Mouse (Mus musculus): ENCODE data around the gene Gas7. TPM values are rescaled to one million over a fixed set of nuclear protein-coding genes. Genes with fewer than 3 reads are reported as not detected.

Gas7 gene
- total and polyA plus RNA-seq, 3 experiments = 0.44 TPM; not detected in 2

DNA sequence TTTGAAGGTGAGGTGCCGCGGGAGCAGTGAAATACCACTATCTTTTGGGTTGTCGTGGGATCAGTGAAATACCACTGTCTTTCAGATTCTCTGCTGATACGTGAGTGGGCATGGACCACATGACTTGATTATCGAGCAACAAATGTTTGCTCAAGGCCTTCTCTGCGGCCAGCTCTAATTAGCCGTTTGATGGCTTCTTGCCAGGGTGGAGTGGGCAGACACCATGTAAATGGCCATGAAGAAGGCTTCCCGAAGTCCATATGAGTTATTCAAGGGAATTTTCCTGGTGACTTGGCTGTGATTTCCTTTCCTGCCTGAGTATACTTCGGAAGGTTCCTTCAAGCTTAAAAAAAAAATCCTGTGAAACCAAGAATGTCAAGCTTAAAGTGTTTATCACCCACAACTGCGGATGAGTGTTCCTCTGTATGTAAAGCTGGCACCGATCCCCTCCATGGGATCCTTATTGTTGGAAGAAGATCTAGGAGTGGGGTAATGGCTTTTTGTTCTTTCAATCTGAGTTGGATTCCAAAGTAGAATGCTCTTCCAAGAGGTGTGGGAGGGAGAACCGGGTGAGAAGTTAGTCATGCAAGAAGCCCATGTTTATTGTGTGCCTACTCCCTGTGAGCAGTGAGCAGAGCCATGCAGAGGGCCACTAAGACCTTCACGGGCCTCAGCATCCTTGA lies 161.5 kb downstream of the Gas7 start:
- Histone ChIP-seq H3K9me3 (replicated peaks) (peaks cover 59% of the 10 kb centered on the region), H3K4me1 (ENCODE audit: insufficient read depth, low read depth, low read length) (no peaks in the 10 kb centered on the region), H3K27me3 (ENCODE audit: insufficient read depth, low read length) (no peaks in the 10 kb centered on the region), H3K4me3 (ENCODE audit: low read depth, low read length) (no peak overlapping the region), H3K36me3 (replicated peaks) (no peaks in the 10 kb centered on the region)
- DNase-seq (ENCODE audit: low spot score) = no peak
- TF ChIP-seq POLR2AphosphoS5 (IDR thresholded peaks at IDR 0.05; ENCODE audit: insufficient replicate concordance, low read depth, low read length) = no peak
- TF ChIP-seq GATA2 (IDR thresholded peaks at IDR 0.05; ENCODE audit: borderline replicate concordance, low read depth, low read length) = no peak
- TF ChIP-seq TAL1 (conservative IDR thresholded peaks at IDR 0.05; ENCODE audit: low read depth, low read length) = no peak
- TF ChIP-seq GATA1 (IDR thresholded peaks at IDR 0.05; ENCODE audit: borderline replicate concordance, low read length) = no peak
- TF ChIP-seq CTCF (IDR thresholded peaks at IDR 0.05; ENCODE audit: low read depth, low read length) = no peak
- ATAC-seq (ENCODE audit: extremely low read depth, insufficient number of reproducible peaks, low FRiP score, poor library complexity, severe bottlenecking) = no peak

DNA sequence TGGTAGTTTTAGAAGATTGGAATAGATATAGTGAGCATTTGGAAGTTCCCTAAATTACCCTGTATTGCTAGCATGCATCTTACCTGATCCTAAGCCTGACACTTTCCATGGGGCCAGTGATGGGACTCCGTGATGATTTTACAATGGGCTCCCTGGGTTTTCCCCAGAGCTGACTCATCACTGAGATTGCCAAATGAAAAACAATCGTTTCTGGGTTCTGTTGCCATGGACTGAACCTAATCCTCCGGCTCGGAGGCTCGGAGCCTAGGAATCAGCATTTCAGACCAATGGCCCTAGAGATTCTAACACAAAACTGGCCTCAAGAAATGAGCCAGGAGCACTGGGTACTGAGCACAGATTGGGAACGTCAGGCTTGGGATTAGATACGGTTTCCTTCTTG lies 167.1 kb downstream of the Gas7 start:
- TF ChIP-seq GATA2 (IDR thresholded peaks at IDR 0.05; ENCODE audit: borderline replicate concordance, low read depth, low read length) (no peak), TAL1 (conservative IDR thresholded peaks at IDR 0.05; ENCODE audit: low read depth, low read length) (no peak)
- Histone ChIP-seq H3K36me3 (replicated peaks) (no peaks in the 10 kb centered on the region), H3K4me1 (ENCODE audit: insufficient read depth, low read depth, low read length) (no peaks in the 10 kb centered on the region), H3K4me3 (ENCODE audit: low read depth, low read length) (no peak overlapping the region), H3K27me3 (ENCODE audit: insufficient read depth, low read length) (no peaks in the 10 kb centered on the region), H3K9me3 (replicated peaks) (peaks cover 78% of the 10 kb centered on the region)
- ATAC-seq (ENCODE audit: extremely low read depth, insufficient number of reproducible peaks, low FRiP score, poor library complexity, severe bottlenecking) (no peak), DNase-seq (ENCODE audit: low spot score) (no peak)

DNA sequence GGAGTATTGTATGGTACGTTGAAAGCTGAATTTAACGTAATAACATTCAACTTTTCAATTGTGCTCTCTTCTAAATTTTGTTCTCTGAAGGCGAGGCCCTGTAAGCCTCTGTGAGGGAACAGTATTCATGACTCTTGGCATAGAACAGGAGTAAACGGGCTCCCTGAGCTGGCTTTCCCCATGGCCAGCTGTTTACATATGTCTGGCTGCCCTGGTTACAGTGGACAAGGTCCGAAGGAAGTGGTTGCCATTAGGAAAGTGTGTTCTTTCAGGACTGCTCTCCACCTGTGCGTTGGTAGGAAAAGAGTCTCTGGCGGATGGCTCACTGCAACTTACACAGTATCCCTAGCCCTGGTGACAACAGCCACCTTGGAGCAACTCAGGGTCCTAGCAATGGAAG lies 171.9 kb downstream of the Gas7 start:
- TF ChIP-seq POLR2AphosphoS5 (IDR thresholded peaks at IDR 0.05; ENCODE audit: insufficient replicate concordance, low read depth, low read length) (no peak), GATA2 (IDR thresholded peaks at IDR 0.05; ENCODE audit: borderline replicate concordance, low read depth, low read length) (no peak), CTCF (IDR thresholded peaks at IDR 0.05; ENCODE audit: low read depth, low read length) (no peak), TAL1 (conservative IDR thresholded peaks at IDR 0.05; ENCODE audit: low read depth, low read length) (no peak), GATA1 (IDR thresholded peaks at IDR 0.05; ENCODE audit: borderline replicate concordance, low read length) (no peak)
- ATAC-seq (ENCODE audit: extremely low read depth, insufficient number of reproducible peaks, low FRiP score, poor library complexity, severe bottlenecking) = no peak
- DNase-seq (ENCODE audit: low spot score) = no peak
- Histone ChIP-seq H3K4me1 (ENCODE audit: insufficient read depth, low read depth, low read length) (no peaks in the 10 kb centered on the region), H3K27me3 (ENCODE audit: insufficient read depth, low read length) (no peaks in the 10 kb centered on the region), H3K9me3 (replicated peaks) (peaks cover 86% of the 10 kb centered on the region), H3K36me3 (replicated peaks) (no peaks in the 10 kb centered on the region), H3K4me3 (ENCODE audit: low read depth, low read length) (no peak overlapping the region)

DNA sequence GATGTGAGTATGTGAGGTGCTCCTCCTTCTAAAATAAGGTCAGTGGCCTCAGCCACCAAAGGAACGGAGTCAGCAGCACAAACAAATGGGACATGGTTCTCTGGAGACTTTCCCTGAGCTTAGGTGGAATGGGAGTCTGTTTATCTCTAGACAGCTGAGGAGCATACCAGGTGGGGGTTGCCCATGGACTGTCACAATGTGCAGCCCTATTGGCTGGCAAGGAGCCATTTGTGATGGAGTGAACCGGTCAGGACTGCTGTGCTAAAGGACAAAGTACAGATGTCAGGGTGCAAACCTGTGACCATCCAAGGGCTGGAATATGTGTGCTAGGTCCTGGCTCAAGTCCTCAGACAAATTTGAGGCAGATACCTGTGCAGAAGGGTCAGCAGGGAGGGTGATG lies 173.3 kb downstream of the Gas7 start:
- Histone ChIP-seq H3K4me3 (ENCODE audit: low read depth, low read length) (no peak overlapping the region), H3K36me3 (replicated peaks) (no peaks in the 10 kb centered on the region), H3K9me3 (replicated peaks) (peaks cover 84% of the 10 kb centered on the region), H3K4me1 (ENCODE audit: insufficient read depth, low read depth, low read length) (no peaks in the 10 kb centered on the region), H3K27me3 (ENCODE audit: insufficient read depth, low read length) (no peaks in the 10 kb centered on the region)
- TF ChIP-seq GATA2 (IDR thresholded peaks at IDR 0.05; ENCODE audit: borderline replicate concordance, low read depth, low read length) (no peak), TAL1 (conservative IDR thresholded peaks at IDR 0.05; ENCODE audit: low read depth, low read length) (no peak), GATA1 (IDR thresholded peaks at IDR 0.05; ENCODE audit: borderline replicate concordance, low read length) (no peak), POLR2AphosphoS5 (IDR thresholded peaks at IDR 0.05; ENCODE audit: insufficient replicate concordance, low read depth, low read length) (no peak), CTCF (IDR thresholded peaks at IDR 0.05; ENCODE audit: low read depth, low read length) (no peak)
- ATAC-seq (ENCODE audit: extremely low read depth, insufficient number of reproducible peaks, low FRiP score, poor library complexity, severe bottlenecking) (no peak), DNase-seq (ENCODE audit: low spot score) (no peak)

DNA sequence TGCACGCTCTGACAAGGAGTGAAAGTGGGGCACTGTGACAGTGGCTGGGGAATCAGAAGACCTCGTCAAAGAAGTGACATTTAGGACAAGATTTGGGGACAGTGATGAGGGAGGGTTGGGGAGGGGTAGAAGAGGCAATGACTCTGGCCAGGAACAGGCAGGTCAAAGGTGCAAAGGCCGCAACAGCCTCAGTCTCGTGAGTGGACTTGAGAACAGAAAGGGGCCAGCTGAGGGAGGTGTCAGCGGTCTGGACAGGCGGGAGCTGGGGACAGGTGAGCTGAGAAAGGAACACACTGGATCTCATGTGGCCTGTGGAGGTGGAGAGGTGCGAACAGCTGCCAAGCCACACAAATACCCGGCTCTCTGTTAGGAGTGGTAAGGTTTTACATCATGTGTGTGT lies 177.7 kb downstream of the Gas7 start:
- DNase-seq (ENCODE audit: low spot score) (no peak), ATAC-seq (ENCODE audit: extremely low read depth, insufficient number of reproducible peaks, low FRiP score, poor library complexity, severe bottlenecking) (no peak)
- Histone ChIP-seq H3K27me3 (ENCODE audit: insufficient read depth, low read length) (no peaks in the 10 kb centered on the region), H3K9me3 (replicated peaks) (peaks cover 78% of the 10 kb centered on the region), H3K36me3 (replicated peaks) (no peaks in the 10 kb centered on the region), H3K4me1 (ENCODE audit: insufficient read depth, low read depth, low read length) (no peaks in the 10 kb centered on the region), H3K4me3 (ENCODE audit: low read depth, low read length) (no peak overlapping the region)
- TF ChIP-seq CTCF (IDR thresholded peaks at IDR 0.05; ENCODE audit: low read depth, low read length) = no peak
- no peak for TF ChIP-seq GATA2 (IDR thresholded peaks at IDR 0.05; ENCODE audit: borderline replicate concordance, low read depth, low read length)
- no peak for TF ChIP-seq GATA1 (IDR thresholded peaks at IDR 0.05; ENCODE audit: borderline replicate concordance, low read length)
- TF ChIP-seq TAL1 (conservative IDR thresholded peaks at IDR 0.05; ENCODE audit: low read depth, low read length) = no peak
- TF ChIP-seq POLR2AphosphoS5 (IDR thresholded peaks at IDR 0.05; ENCODE audit: insufficient replicate concordance, low read depth, low read length) = no peak

DNA sequence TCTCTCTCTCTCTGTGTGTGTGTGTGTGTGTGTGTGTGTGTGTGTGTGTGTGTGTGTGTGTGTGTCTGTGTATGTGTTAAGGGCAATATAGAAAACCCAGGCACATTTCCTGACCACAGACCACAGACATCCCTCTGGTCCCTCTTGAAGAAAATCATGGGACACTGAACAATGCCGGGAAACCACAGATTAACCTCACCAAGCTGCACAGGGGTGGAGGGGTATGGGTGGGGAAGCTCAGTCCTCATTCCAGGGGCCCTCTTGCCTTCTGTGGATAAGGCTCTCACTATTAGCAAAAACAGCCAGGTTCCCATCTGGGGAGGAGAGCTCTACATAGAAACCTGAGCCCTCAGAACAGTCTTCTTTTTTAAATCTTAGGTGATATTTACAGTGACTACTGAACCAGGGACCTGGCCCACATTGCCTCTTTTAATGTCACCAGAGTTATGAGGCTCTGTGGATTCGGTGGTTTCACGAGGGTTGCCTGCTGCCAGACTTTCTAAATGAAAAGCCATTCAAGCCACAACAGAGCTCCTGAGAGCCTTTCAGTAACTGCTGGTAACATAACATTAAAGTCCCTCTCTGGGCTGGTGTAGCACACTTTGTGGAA lies 178.5 kb downstream of the Gas7 start:
- peaks cover 74% of the 10 kb centered on the region for H3K9me3 ChIP-seq (replicated peaks)
- H3K4me3 ChIP-seq (ENCODE audit: low read depth, low read length) = no peak overlapping the region
- no peaks in the 10 kb centered on the region for H3K4me1 ChIP-seq (ENCODE audit: insufficient read depth, low read depth, low read length)
- no peaks in the 10 kb centered on the region for H3K27me3 ChIP-seq (ENCODE audit: insufficient read depth, low read length)
- H3K36me3 ChIP-seq (replicated peaks) = no peaks in the 10 kb centered on the region
- ATAC-seq (ENCODE audit: extremely low read depth, insufficient number of reproducible peaks, low FRiP score, poor library complexity, severe bottlenecking) (no peak), DNase-seq (ENCODE audit: low spot score) (no peak)
- TF ChIP-seq GATA2 (IDR thresholded peaks at IDR 0.05; ENCODE audit: borderline replicate concordance, low read depth, low read length) = no peak
- no peak for TF ChIP-seq TAL1 (conservative IDR thresholded peaks at IDR 0.05; ENCODE audit: low read depth, low read length)
- no peak for TF ChIP-seq GATA1 (IDR thresholded peaks at IDR 0.05; ENCODE audit: borderline replicate concordance, low read length)

Measured in G1E (cell line).